Mouse (Mus musculus): ENCODE data around the gene Mmp20.

- TF ChIP-seq GATA1 (IDR thresholded peaks at IDR 0.05; ENCODE audit: low read length) (no peak), TAL1 (IDR thresholded peaks at IDR 0.05; ENCODE audit: low read length) (no peak)
Observed at GRCm38 (mm10) chr9:7672985-7673384, 45.0 kb downstream of the Mmp20 start.

Data from erythroblast, embryonic 14.5 days (primary cell).